In genomic region chr19:21376445-21377218, GRCm38 (mm10) we compare ENCODE assay signal across 12 mouse cellular contexts.
DNase-seq lines count a peak whose midpoint lies in the region; ATAC-seq lines count a peak whose summit lies in the region.
"Had no signal": no experiment of that assay in that cellular context is flagged by ENCODE, and none has a peak within 500 bp of the region (broad histone marks: within the 10 kb centered on the region; RNA-seq: fewer than 3 reads in every experiment).

No protein-coding gene starts in this region.

- intact Hi-C loops in left cerebral cortex, postnatal 4 days (cut with DNase I) = loop anchor here (10.0 kb wide), 2 partner anchors 368 to 928 kb away; no protein-coding TSS in a partner anchor

- 78% methylated on average over 4 of the region's 4 CpGs for WGBS in heart, embryonic 12.5 days
- 88% methylated on average over 4 of the region's 4 CpGs for WGBS in forebrain, embryonic 16.5 days

- H3K9me3 ChIP-seq in heart, embryonic 12.5 days (replicated peaks) = no peaks in the 10 kb centered on the region
- no peaks in the 10 kb centered on the region for H3K9me3 ChIP-seq in forebrain, embryonic 16.5 days (ENCODE audit: control insufficient read depth, low read length)
- H3K9me3 ChIP-seq: limb, embryonic 10.5 days had no signal

- 0 out of 2 replicates have a peak, but pooled peaks cover 3% of the 10 kb centered on the region for H3K27me3 ChIP-seq in heart, embryonic 12.5 days (replicated peaks)
- no peaks in the 10 kb centered on the region for H3K27me3 ChIP-seq in forebrain, embryonic 16.5 days (replicated peaks; ENCODE audit: control insufficient read depth, insufficient read depth, low read length)

- H3K9ac ChIP-seq in heart, embryonic 12.5 days = no peak overlapping the region
- no peak overlapping the region for H3K9ac ChIP-seq in forebrain, embryonic 16.5 days (replicated peaks; ENCODE audit: low read depth, low read length)

- H3K4me2 ChIP-seq in heart, embryonic 12.5 days = no peak overlapping the region
- no peak overlapping the region for H3K4me2 ChIP-seq in forebrain, embryonic 16.5 days (ENCODE audit: low read length)

- H3K4me1 ChIP-seq in heart, embryonic 12.5 days (replicated peaks) = no peaks in the 10 kb centered on the region
- H3K4me1 ChIP-seq in forebrain, embryonic 16.5 days (replicated peaks; ENCODE audit: control insufficient read depth, insufficient read depth, low read length) = no peaks in the 10 kb centered on the region; the same call in 1 of the 2 replicates
- H3K4me1 ChIP-seq: limb, embryonic 10.5 days had no signal

- ATAC-seq in heart, embryonic 12.5 days (ENCODE audit: insufficient number of reproducible peaks, low FRiP score) = no peak
- no peak for ATAC-seq in forebrain, embryonic 16.5 days
- ATAC-seq: midbrain, embryonic 16.5 days had no signal

- peak; percentile 69 for DNase-seq in heart, adult 8-10 months (ENCODE audit: low spot score)
- DNase-seq in adipocyte (ENCODE audit: low spot score) = peak; percentile 54
- peak; percentile 47 for DNase-seq in cerebellum, adult 9-10 months
- peak; percentile 14 for DNase-seq in lung, postnatal 14 days
- no peak for DNase-seq in layer of hippocampus, adult 18-20 months (ENCODE audit: low spot score in 2 of 2)
- no peak for DNase-seq in left cerebral cortex, postnatal 4 days
- DNase-seq: right cerebral cortex, adult 18-20 months; thymus, postnatal 14 days had no signal

- no peak overlapping the region for H3K27ac ChIP-seq in heart, embryonic 12.5 days (ENCODE audit: poor library complexity, severe bottlenecking)
- H3K27ac ChIP-seq in forebrain, embryonic 16.5 days (ENCODE audit: low read length) = no peak overlapping the region
- H3K27ac ChIP-seq: limb, embryonic 10.5 days had no signal

- H3K36me3 ChIP-seq in heart, embryonic 12.5 days = no peaks in the 10 kb centered on the region
- no peaks in the 10 kb centered on the region for H3K36me3 ChIP-seq in forebrain, embryonic 16.5 days (ENCODE audit: control insufficient read depth, insufficient read depth)
- H3K36me3 ChIP-seq: limb, embryonic 10.5 days had no signal

- no peak overlapping the region for H3K4me3 ChIP-seq in heart, embryonic 12.5 days
- no peak overlapping the region for H3K4me3 ChIP-seq in forebrain, embryonic 16.5 days (replicated peaks; ENCODE audit: low read length)
- H3K4me3 ChIP-seq: limb, embryonic 10.5 days had no signal

Comparison
In these comparisons a context has a peak if more than half of its experiments do, and no peak if none do; other contexts are left out.
1. DNase-seq: peak in heart, adult 8-10 months (single experiment), adipocyte (single experiment), cerebellum, adult 9-10 months (single experiment) and lung, postnatal 14 days (single experiment); none in layer of hippocampus, adult 18-20 months (0 of 2) and left cerebral cortex, postnatal 4 days (single experiment).